Mouse (Mus musculus) lung, adult 2 months (tissue): ENCODE measurements around the gene Ak5. TPM values are rescaled to one million over a fixed set of nuclear protein-coding genes. Genes with fewer than 3 reads are reported as not detected.
A peak's percentile ranks its signal among the peaks of the same experiment; 100 is the strongest.

Source experiments
- DNase-seq: peaks from one replicate; pipeline ENCODE4 v3.0.0; 2022
- H3K4me1 ChIP-seq: fragments of 200-500 bp; 2 replicates; pipeline ENCODE4 v1.6.1; 2011; ENCODE audit warnings: low read length; ENCODE audit not compliant: control insufficient read depth, insufficient read depth
- H3K4me3 ChIP-seq: fragments of 200-500 bp; replicated peaks from 2 replicates; pipeline ENCODE3; 2011; ENCODE audit warnings: low read depth, mild to moderate bottlenecking, control low read depth, low read length; ENCODE audit errors: extremely low read depth
- CTCF ChIP-seq: fragments of 200-500 bp; IDR thresholded peaks from 2 replicates; pipeline ENCODE4 v1.5.1; 2011; ENCODE audit warnings: mild to moderate bottlenecking, low read length, control low read depth; ENCODE audit not compliant: insufficient read depth
- POLR2A ChIP-seq: fragments of 200-500 bp; IDR thresholded peaks from 2 replicates; pipeline ENCODE4 v1.6.1; 2011; ENCODE audit warnings: low read depth, mild to moderate bottlenecking, control low read depth, low read length, borderline replicate concordance; ENCODE audit errors: extremely low read depth
- WGBS: fragments of 180-500 bp; shearing (Covaris S2); methylation state at CpG from one replicate; pipeline ENCODE4 v1.1.7; 2018; 5-methylcytosine and 5-hydroxymethylcytosine counted together
- polyA plus RNA-seq: library from polyadenylated mRNA; depleted of rRNA; stranded (reverse); fragments of >200 nt; gene quantifications from 2 replicates; pipeline ENCODE4 v1.2.3, GENCODE M21; 2012

The Ak5 gene
- polyA plus RNA-seq, 1 experiment = 0.17 TPM

DNA sequence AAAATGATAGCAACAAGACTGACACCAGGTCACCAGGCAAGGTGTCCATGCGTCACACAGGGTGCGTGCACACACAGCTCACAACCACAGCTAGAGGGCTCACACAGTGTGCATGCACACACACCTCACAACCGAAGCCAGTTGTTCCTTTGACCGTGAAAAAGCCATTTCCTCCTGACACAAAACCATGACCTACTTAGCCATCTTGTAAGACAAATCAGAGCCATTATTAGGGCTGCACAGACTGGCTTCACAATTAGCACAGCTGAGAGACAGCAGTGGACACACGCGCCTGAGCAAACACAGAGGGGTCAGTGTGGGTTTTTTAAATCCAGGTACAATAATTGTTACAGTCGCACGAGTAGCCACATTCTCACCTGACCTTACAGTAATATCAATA lies 115.5 kb downstream of the Ak5 start:
- 77% methylated on average over 8 of the region's 8 CpGs for WGBS
- TF ChIP-seq POLR2A = no peak
- TF ChIP-seq CTCF = no peak
- no peaks in the 10 kb centered on the region for H3K4me1 ChIP-seq
- DNase-seq = no peak
- no peak overlapping the region for H3K4me3 ChIP-seq

DNA sequence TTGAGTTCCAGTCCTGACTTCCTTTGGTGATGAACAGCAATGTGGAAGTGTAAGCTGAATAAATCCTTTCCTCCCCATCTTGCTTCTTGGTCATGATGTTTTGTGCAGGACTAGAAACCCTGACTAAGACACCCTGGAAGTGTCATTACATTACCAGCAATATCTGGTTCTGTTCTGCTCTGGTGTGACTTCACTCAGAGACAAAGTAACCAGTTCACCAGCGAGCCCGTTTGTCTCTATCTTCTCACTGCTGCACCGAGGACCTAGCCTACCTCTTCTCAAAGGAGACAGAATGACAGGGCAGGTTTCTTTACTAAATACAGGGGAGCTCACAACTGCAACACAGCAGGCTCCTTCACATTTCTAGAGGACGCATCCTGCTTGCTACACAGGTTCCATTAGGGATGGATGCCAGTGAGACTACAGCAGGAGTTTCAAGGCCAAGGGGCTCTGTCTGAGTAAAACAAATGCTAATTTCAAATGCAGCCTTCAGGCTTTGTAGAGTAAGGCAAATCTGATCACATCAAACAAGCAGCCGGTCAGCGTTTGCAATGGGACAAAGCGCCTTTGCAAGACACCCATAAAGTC lies 117.5 kb downstream of the Ak5 start:
- no peaks in the 10 kb centered on the region for H3K4me1 ChIP-seq
- H3K4me3 ChIP-seq = no peak overlapping the region
- DNase-seq = no peak
- WGBS = 92% methylated on average over 7 of the region's 7 CpGs
- no peak for TF ChIP-seq POLR2A
- TF ChIP-seq CTCF = no peak

DNA sequence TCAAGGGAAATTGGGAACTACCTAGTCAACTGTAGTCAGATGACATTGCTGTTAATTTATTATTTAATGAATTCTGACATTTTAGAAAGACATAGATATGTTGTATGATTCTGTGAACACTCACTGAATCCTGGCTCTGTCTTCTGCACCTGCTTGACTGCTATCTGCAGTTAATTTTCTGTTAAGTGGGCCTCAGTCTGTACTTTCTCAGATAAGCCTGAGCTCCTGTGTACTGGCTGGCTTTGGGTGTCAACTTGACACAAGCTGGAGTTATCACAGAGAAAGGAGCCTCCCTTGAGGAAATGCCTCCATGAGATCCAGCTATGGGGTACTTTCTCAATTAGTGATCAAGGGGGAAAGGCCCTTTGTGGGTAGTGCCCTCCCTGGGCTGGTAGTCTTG lies 118.1 kb downstream of the Ak5 start:
- TF ChIP-seq POLR2A = no peak
- no peak for TF ChIP-seq CTCF
- no peak for DNase-seq
- Histone ChIP-seq H3K4me3 (no peak overlapping the region), H3K4me1 (no peaks in the 10 kb centered on the region; the same call in 1 of the 2 replicates)

DNA sequence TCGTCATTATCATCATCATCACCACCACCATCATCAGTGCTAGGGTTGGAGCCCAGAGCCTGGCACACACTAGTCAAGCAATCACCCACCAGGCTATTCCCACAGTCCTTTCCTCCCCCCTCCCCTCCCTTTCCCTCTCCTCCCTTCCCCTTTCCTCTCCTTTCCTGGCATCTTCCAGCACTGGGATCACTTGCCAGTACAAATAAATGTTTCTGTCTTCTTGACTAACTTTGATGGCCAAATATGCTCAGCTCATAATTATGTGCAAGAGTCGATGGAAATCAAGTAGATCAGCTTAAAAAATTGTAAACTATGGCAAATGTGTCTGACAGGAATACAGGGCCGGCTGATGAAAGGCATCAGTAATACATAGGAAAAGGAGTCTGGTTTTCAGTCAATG lies 123.2 kb downstream of the Ak5 start:
- Histone ChIP-seq H3K4me3 (no peak overlapping the region), H3K4me1 (no peaks in the 10 kb centered on the region; the same call in 1 of the 2 replicates)
- TF ChIP-seq POLR2A (no peak), CTCF (no peak)
- 56% methylated on average over 3 of the region's 3 CpGs for WGBS
- DNase-seq = no peak

DNA sequence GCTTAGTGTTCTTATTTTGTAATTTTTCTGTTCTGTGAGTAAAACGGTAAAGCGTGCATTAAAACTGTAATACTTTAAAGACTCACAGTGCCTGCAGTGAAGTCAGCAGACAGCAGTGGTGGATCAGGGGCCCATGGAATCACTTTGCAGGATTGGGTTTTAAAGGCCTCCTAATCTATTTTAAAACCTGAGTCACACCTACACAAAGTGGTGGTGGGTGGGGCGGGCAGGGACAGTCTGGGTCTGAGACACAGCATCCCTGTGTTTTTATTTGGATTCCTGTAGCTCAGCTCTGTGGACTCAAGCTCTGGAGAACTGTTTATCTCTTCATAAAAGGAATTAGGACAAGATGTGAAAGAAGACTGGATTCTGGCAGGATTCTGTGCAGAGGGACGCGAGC lies 125.9 kb downstream of the Ak5 start:
- 70% methylated on average over 5 of the region's 5 CpGs for WGBS
- Histone ChIP-seq H3K4me3 (no peak overlapping the region), H3K4me1 (no peaks in the 10 kb centered on the region; the same call in 1 of the 2 replicates)
- TF ChIP-seq POLR2A = no peak
- no peak for TF ChIP-seq CTCF
- no peak for DNase-seq

DNA sequence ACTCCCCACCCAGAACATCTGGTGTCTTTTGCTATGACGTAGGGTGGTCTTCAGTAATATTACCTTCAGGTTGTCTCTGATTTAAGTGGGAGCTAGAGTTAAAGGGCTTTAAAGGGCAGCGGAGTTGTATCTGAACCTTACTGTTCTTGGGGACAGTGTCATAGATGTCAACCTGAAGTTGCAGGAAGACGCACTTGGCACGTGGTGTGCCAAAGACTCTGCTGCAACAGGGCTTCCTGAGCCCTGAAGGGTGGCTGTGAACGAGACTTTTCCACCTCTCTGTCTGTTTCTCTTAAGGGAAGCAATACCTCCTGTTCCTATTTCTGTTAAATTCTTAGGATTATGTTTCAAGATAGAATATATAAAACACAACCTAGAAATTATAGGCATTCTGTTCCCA lies 137.8 kb downstream of the Ak5 start:
- no peak for TF ChIP-seq CTCF
- no peak for TF ChIP-seq POLR2A
- H3K4me3 ChIP-seq = no peak overlapping the region
- DNase-seq = no peak
- no peaks in the 10 kb centered on the region for H3K4me1 ChIP-seq
- WGBS = 75% methylated on average over 5 of the region's 5 CpGs

DNA sequence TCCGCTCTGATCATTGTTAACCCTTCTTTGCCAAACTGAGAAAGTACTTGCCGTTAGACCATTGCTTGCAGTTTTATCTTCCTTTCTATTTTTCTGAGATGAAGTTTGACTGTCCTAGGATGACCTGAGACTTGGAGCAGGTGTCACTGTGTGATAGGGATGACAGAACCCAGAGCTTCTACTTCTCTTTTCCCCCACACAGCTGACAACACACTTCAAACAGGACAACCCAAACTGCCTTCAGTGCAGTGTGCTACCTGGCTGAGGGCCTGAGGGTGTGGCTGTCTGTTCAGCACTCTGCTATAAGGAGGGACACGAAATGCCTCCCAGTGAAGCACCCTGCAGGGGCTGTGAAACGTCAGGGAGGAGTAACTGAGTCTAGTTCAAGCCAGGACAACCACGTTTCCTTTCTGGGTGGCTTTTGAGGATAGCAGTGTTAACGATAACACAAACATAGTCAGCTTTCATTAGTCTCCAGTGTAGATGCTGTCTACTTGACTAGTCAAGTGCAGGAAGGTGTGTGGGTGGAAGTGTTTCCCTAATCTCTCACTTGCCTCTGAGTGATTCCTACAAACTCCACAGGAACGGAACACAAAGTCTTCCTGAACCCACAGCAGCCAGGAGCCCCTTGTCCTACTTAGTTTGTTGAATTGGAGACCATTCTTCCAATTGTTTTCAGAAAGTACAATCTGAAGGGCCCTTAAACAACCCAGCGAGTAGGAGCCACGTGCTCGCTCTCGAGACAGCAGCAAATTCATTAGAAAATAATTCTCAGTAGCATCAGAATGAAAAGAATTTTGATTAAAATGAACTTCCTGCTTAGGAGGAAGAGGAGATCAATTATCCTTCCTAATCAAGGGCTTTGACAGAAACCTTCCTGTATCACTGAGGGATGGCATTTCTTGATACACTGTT lies 138.8 kb downstream of the Ak5 start:
- DNase-seq = peak; percentile 8
- WGBS = 48% methylated on average over 11 of the region's 11 CpGs
- H3K4me1 ChIP-seq = no peaks in the 10 kb centered on the region
- TF ChIP-seq POLR2A = no peak
- TF ChIP-seq CTCF = no peak
- H3K4me3 ChIP-seq = no peak overlapping the region

DNA sequence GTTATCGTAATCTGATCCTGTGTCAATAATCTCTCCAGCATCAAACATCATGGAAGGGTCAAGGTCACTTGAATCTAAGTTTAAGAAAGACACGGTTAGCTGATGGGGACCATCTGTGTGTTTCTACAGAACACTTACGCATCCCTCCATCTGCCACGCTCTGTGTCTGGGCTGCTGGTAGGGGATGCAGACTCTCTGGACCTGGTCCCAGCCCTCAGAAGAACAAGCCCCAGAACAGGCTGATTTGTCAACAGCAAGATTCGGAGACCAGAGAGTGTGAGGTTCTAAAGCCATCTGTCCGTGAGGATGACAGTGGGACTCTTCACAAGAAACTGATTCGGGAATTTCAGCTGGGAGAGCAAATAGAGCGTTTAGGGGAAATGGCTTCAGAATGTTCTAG lies 141.4 kb downstream of the Ak5 start:
- no peak for DNase-seq
- no peak overlapping the region for H3K4me3 ChIP-seq
- TF ChIP-seq POLR2A (no peak), CTCF (no peak)
- H3K4me1 ChIP-seq = no peaks in the 10 kb centered on the region
- 66% methylated on average over 8 of the region's 8 CpGs for WGBS

DNA sequence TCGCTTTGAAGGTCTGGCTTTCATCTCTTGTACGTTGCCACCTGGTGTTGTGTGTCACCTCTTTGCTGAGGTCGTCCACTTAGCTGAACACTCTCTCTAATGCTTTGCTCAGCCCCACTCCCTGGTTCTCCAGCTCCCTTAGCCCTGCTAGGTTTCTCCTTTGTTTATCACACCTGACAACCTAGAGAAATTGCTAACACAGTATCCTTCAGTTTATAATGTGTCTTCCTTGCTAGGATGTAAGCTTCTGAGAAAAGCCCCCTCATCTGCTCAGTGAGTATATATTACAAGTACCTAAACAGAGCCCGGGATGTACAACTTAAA lies 144.9 kb downstream of the Ak5 start:
- DNase-seq = no peak
- H3K4me1 ChIP-seq = no peaks in the 10 kb centered on the region
- no peak overlapping the region for H3K4me3 ChIP-seq
- 46% methylated on average over 4 of the region's 4 CpGs for WGBS
- no peak for TF ChIP-seq POLR2A
- no peak for TF ChIP-seq CTCF
